Mouse (Mus musculus): ENCODE results near the gene Ypel1. TPM values are rescaled to one million over a fixed set of nuclear protein-coding genes. Genes with fewer than 3 reads are reported as not detected.

Gene Ypel1
- total RNA-seq (2021): 1 to 10 TPM; 1.0 to 1.6 TPM
- long read RNA-seq, experiment 1, partial matches to known transcripts: 1 of 3 reads
- long read RNA-seq, experiment 1, other reads (novel, unspliced or antisense): 1 of 3 reads
- long read RNA-seq, experiment 2, partial matches to known transcripts: 0 of 1 reads
- long read RNA-seq, experiment 2, other reads (novel, unspliced or antisense): 0 of 1 reads

DNA sequence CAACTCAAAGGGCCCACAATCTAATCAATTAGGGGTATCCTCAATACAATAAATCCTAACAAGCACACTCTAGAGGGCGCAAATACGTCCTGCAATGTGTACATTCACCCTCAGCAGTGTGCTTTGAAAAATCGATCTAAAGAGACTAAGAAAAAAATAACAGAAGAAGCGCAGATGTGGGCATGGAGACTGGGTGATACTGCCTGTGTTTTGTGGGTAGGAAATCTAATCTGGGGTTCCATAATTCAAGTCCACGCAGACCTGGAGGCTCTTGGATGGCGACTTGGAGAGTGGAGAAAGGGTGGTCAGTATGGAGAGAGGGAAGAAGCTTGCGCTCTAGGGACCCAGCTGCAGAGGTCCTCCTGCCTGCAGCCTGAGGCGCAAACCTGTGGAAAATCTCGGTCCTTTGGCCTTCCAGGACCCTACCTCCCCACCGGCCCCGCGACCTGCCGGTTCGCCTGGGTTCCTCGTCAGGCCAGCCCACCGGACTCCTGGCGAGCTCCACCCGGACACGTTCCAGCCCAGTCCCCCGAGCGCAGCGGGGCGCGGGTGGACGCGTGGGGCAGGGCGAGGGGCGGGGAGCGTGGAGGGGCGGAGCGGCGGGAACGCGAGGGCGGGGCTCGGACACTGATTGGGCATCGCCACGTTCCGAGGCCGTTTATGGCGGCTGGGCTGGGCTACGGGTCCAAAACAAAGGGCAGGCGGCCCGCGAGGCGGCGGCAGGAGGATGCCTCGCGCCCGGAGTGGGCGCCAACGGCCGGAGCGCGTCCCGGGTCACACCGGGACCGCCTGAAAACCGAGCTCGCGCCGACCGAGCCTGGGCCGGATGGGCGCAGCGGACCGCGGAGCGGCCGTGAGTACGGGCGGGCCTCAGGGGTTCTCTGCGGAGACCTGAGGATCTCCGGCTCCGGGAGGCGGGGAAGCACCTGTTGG lies at the start of gene Ypel1:
Ypel1 (plus strand) TSS at position 186 of the 933 bp plus-strand sequence.
- peak; percentile 90 to 91 for DNase-seq

DNA sequence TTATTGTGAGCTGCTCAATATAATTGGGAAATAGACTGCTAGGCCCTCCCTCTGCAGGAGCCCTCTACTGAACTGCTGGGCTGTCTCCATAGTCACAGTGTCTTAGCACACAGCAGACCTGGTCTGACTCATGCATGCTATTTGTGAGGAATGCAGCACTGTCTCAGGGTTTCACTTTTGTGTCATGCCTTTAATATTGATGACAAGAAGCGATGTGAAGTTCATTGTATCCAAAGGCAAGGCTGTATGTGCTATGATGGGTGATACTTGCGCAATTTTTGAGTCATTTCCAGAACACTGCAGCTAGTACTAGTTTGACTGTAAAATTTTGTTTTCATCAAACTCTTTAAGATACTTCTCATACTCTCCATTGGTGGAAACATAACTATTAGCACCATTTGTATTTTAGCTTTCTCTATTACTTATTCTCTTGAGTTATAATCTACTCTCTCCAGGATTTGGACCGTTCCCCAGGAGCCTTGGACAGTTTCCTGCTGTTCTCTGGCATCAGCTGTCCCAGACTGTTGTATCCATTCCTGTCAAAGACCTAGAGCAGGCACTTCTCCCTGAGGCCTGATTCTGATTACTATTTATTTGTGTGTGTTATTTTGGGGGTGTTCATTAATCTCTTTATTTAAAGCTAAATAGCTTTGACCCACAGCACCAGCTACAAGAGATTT lies 44.9 kb upstream of the Ypel1 start:
- DNase-seq: peak; percentile 66 to 74

GRCm38 (mm10) chr16:17029971-17030695 lies 39.4 kb upstream of the Ypel1 start:
- DNase-seq: no peak

GRCm38 (mm10) chr16:17033754-17034153 lies 35.7 kb upstream of the Ypel1 start:
- no peak for DNase-seq

GRCm38 (mm10) chr16:17040716-17041115 lies 28.8 kb upstream of the Ypel1 start:
- no peak for DNase-seq

- no peak for DNase-seq
Measured at GRCm38 (mm10) chr16:17041417-17041816, 28.1 kb upstream of the Ypel1 start.

- peak; percentile 41 to 54 for DNase-seq
Measured at GRCm38 (mm10) chr16:17044320-17044719, 25.2 kb upstream of the Ypel1 start.

GRCm38 (mm10) chr16:17045287-17045686 lies 24.2 kb upstream of the Ypel1 start:
- no peak for DNase-seq

GRCm38 (mm10) chr16:17049886-17050285 lies 19.6 kb upstream of the Ypel1 start:
- no peak for DNase-seq

GRCm38 (mm10) chr16:17052087-17052486 lies 17.4 kb upstream of the Ypel1 start:
- DNase-seq: no peak

- no peak for DNase-seq
Measured at GRCm38 (mm10) chr16:17053903-17054302, 15.6 kb upstream of the Ypel1 start.

DNA sequence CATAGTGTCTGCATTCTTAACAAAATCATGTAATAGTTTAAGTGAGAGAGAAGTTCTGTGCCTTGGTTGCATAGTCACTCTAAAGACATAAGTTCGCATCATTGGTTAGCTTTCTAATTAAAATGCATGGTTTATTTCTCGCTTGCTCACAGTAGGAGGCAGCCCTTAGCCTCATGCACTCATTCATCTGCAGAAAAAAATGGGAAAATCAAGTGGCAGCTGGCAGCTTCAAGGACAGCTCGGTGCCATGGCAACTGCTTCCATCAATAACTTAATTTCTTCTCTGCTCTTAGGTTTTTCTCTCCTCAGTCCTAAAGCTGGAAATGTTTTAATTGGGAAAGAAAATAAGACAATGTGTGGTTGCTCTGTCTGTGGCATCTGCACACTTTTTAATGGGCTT lies 13.9 kb upstream of the Ypel1 start:
- DNase-seq: no peak

DNA sequence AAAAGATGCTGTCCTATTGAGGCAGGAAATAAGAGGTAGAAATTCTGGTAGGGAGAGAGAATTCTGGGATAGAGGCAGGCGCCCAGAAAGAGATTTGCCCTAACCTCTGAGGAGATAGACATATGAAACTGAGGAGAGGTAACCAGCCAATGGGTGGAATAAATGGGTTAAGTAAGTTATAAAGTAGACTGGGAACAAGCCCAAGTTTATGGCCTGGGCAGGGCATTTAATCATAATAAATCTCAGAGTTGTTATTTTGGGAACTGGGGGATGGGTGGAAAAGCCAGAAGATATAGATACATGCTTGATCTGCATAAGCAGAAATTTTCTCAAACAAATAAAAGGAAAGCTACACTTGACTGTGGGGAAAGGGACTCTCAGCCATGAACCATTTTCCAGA lies 7.2 kb upstream of the Ypel1 start:
- DNase-seq: no peak

GRCm38 (mm10) chr16:17067552-17067951 lies 1.9 kb upstream of the Ypel1 start:
- no peak for DNase-seq

- DNase-seq: no peak
Measured at GRCm38 (mm10) chr16:17070716-17071115, 1.2 kb downstream of the Ypel1 start.

- no peak for DNase-seq
Measured at GRCm38 (mm10) chr16:17073000-17073399, 3.5 kb downstream of the Ypel1 start.

GRCm38 (mm10) chr16:17076301-17076700 lies 6.8 kb downstream of the Ypel1 start:
- no peak for DNase-seq

DNA sequence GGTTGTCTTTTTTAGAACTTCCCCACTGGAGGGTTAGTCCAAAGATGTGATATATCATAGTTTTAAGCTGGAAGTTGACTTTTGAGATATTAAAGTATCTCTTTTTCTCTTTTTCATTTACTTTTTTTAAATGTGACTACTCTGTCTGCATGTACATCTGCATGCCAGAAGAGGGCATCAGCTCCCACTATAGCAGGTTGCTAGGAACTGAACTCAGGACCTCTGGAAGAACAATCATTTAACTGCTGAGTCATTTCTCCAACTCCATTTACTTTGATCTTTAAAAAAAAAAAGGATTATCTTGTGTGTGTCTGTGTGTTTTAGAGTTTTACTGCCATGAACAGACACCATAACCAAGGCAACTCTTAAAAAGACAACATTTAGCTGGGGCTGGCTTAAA lies 7.4 kb downstream of the Ypel1 start:
- no peak for DNase-seq

- peak in 1 of 2 experiments; percentile 28 for DNase-seq
Measured at GRCm38 (mm10) chr16:17078101-17078500, 8.6 kb downstream of the Ypel1 start.

DNA sequence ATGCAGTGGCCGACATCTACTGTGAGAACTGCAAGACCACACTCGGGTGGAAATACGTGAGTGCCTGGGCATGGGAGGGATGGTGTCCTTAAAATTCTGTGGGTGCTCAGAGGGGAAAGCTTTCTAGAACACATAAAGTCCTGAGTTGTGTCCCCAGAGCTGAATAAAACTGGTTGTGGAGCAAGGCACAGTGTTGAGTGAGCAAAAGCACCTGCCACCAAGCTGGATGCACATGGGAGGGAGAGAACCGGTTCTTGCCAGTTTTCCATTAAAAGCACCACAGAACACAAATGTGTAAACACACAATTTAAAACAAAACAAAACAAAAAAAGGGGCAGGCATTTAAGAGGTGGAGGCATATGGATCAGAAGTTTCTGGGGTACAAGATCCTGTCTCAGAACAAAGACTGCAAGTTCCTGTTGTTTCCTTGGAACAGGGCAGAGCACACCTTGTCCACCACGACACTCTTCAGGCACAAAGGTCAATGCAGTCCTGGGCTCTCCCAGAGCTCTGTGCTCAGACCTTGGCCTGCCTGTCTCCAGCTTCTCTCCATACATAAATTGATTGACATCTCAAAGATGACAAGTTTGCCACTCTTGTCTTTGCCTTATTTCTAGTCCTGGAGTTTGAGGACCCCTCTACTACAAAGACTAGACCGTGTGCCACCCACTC lies 12.8 kb downstream of the Ypel1 start:
- DNase-seq: no peak

GRCm38 (mm10) chr16:17085636-17086035 lies 16.1 kb downstream of the Ypel1 start:
- peak in 1 of 2 experiments; percentile 36 for DNase-seq

DNA sequence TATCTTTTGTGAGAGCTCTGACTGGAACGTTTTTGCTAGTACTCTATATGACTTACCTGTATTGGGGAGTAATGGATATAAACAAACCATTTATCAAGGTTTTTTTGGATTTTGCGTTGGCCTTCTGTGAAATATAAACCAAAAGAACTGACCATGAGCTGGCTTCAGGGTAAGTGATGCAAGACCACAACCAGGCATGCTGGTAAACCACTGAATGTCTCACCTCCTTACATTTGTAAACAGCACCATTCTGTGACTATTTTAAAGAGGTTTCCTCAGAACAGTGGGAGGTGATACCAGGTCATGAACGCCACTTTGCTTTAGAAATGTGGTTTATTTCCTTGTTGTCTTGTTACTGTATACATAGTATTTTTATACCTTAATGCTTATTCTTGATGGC lies 16.7 kb downstream of the Ypel1 start:
- no peak for DNase-seq
